Mouse (Mus musculus) cortical plate, adult 2 months (tissue): ENCODE results near the gene Ano6. TPM values are rescaled to one million over a fixed set of nuclear protein-coding genes. Genes with fewer than 3 reads are reported as not detected.

Experiments
- H3K27ac ChIP-seq: fragments of 200-500 bp; 2 replicates; pipeline ENCODE4 v1.5.1; 2012; ENCODE audit warnings: low read length, control low read depth, inconsistent platforms; ENCODE audit not compliant: insufficient read depth
- H3K4me1 ChIP-seq: fragments of 200-500 bp; 2 replicates; pipeline ENCODE4 v1.6.1; 2011; ENCODE audit warnings: low read length; ENCODE audit not compliant: control insufficient read depth, insufficient read depth
- H3K4me3 ChIP-seq: fragments of 200-500 bp; 2 replicates; pipeline ENCODE4 v1.5.1; 2011; ENCODE audit warnings: mild to moderate bottlenecking, low read length, control low read depth; ENCODE audit not compliant: insufficient read depth
- CTCF ChIP-seq: fragments of 200-500 bp; IDR thresholded peaks from 2 replicates; pipeline ENCODE4 v1.5.1; 2011; ENCODE audit warnings: mild to moderate bottlenecking, control low read depth, low read length; ENCODE audit not compliant: insufficient read depth; ENCODE audit errors: extremely low read depth
- POLR2A ChIP-seq: fragments of 200-500 bp; IDR thresholded peaks from 2 replicates; pipeline ENCODE4 v1.6.1; 2011; ENCODE audit warnings: mild to moderate bottlenecking, low read length, control low read depth; ENCODE audit not compliant: insufficient read depth; ENCODE audit errors: extremely low read depth
- polyA plus RNA-seq: library from polyadenylated mRNA; depleted of rRNA; stranded (reverse); fragments of >200 nt; gene quantifications from 2 replicates; pipeline ENCODE4 v1.2.3, GENCODE M21; 2012

Ano6 gene
- polyA plus RNA-seq, 1 experiment = 16.7 TPM

DNA sequence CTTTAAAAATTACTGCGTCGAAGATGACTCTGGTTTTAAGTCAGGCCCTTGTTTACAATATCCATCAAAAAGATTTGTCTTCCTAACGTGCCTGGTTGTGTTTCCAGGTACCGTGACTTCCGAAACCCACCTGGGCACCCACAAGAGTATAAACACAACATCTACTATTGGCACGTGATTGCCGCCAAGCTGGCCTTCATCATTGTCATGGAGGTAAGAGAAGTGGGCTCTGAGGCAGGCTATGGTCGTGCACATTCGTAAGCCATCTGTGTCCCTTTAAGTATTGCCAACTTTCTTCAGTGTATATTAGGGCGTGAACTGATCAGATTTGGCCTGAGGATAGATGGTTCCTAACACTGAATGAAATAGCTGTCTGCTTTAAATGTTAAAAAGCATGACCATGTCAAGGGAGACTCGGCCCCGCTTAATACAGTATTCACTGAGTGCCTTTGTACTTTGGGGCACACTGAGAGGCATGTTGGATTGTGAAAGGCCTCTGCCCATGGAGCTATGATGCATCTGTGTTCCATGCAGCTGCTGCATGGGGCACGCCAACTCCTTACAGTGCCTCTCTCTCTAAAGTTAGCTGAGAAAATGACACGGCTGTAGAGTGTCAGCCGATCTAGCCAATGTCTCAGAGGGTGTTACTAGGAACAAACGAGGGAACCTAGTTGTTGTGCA is 177.0 kb downstream of the Ano6 start:
- TF ChIP-seq POLR2A (no peak), CTCF (no peak)
- H3K4me3 ChIP-seq = no peak overlapping the region
- H3K27ac ChIP-seq = no peak overlapping the region
- H3K4me1 ChIP-seq = no peaks in the 10 kb centered on the region

DNA sequence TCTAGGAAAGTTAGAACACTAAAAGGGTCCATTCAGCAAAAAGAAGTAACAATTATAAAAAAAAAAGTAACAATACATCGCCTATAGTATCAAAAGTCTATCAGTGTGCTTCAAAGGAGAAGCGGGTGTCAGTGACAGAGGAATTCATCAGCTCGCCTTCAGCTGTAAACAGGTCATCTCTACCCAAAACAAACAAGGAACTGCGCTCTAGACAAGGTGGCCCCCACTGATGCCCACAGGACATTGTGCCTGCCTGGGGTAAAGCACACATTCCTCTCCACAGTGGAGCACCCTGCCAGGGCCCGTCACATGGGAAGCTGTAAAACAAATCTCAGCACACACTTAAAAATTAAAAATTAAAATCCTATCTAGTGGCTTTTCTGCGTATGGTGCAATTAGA is 179.0 kb downstream of the Ano6 start:
- TF ChIP-seq CTCF = no peak
- no peak for TF ChIP-seq POLR2A
- Histone ChIP-seq H3K27ac (no peak overlapping the region), H3K4me1 (no peaks in the 10 kb centered on the region), H3K4me3 (no peak overlapping the region)

DNA sequence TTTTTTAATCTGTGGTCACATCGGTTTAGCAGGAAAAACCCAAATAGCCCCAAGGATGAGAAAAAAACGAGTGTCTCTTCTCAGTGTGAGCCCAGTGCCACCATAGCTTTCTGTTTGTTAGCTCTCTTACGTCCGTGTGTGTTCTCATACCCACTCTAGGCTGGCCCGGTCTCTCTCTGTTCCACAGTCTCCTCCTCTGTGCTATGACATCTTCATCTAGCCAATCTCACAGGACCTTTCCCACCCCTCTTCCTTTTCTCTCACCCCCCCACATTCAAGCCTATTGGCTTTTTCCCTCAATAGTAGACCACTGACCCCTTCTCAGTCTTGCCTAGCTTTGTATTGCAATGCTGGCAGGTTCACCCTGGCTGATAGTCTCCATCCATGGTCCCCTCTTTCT is 179.5 kb downstream of the Ano6 start:
- H3K27ac ChIP-seq = no peak overlapping the region
- H3K4me1 ChIP-seq = no peaks in the 10 kb centered on the region
- H3K4me3 ChIP-seq = no peak overlapping the region
- TF ChIP-seq CTCF = no peak
- no peak for TF ChIP-seq POLR2A

DNA sequence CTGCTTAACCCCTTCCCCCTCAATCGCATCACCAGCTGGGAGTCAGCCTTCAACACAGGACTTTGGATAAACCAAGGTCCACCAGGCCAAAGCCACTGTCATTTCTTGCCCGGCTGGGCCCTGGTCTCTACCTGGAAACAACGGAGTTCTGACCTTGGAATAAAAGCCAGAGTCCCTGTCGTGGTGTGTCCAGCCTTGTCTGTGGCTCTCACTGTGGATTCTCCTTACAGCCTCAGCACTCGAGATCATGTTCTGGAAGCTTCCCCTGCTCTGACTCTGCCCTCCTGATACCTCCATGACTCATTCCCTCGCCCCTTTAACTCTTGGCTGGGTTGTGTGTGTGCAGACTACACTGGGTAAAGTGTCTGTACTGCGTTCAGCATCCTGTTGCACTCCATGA is 180.0 kb downstream of the Ano6 start:
- Histone ChIP-seq H3K27ac (no peak overlapping the region), H3K4me1 (no peaks in the 10 kb centered on the region), H3K4me3 (no peak overlapping the region)
- TF ChIP-seq CTCF = no peak

DNA sequence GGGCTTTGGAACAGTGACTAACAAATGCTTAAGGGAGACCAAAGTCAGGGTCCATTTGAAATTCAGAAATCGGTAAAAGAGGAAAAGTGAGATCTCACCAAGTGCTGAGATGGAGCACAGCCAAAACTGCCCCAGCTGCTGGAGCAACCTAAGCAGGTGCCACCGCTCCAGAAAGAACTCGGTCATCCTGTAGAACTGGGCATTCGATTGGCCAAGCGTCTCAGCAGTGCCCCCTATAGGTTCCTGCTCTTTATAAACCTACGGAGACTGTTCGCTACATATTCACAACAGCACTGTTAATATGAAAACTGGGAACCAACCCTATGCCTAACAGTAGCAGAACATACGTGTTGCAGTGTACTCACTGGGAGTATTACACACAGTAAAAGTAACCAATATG is 180.7 kb downstream of the Ano6 start:
- H3K27ac ChIP-seq = no peak overlapping the region
- TF ChIP-seq POLR2A (no peak), CTCF (0 out of 2 replicates have a peak, but pooled peaks have one; percentile 13)
- no peaks in the 10 kb centered on the region for H3K4me1 ChIP-seq
- no peak overlapping the region for H3K4me3 ChIP-seq

DNA sequence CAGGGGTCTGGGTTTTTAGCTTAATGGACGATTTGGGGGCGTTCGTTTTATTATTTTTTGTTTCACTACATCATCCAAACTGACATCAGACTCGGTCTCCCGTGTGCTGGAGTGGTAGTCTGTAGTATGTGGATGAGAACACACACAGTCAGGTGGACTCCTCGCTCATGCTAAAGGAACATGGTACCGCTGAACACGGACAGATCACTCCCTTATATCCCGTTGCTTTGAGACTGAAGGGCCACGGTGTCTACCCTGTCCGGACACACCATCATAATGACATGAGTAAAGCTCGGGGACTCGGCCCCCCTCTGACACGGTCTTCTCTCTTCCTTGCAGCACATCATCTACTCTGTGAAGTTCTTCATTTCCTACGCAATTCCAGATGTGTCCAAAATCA is 181.5 kb downstream of the Ano6 start:
- TF ChIP-seq POLR2A (no peak), CTCF (no peak)
- no peaks in the 10 kb centered on the region for H3K4me1 ChIP-seq
- no peak overlapping the region for H3K27ac ChIP-seq
- no peak overlapping the region for H3K4me3 ChIP-seq

DNA sequence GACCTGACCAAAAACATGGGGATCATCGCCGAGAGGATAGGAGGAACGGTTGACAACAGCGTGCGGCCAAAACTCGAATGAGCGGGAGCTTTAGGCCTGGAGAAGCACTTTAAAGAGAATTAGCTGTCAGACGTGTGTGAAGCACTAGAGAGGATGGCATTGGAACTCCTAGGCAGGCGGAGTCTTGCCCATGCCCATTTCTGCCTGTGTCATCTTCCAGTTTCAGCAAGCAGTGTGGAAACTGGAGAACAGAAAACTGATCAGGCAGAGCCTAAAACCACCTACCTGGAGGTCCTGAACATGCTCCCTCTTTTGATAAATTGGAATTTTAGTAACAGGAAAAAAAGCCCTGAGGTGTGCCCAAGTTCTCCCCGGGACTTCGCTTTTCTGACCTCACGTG is 182.0 kb downstream of the Ano6 start:
- Histone ChIP-seq H3K4me1 (no peaks in the 10 kb centered on the region), H3K4me3 (no peak overlapping the region), H3K27ac (no peak overlapping the region)
- TF ChIP-seq POLR2A (no peak), CTCF (no peak)

DNA sequence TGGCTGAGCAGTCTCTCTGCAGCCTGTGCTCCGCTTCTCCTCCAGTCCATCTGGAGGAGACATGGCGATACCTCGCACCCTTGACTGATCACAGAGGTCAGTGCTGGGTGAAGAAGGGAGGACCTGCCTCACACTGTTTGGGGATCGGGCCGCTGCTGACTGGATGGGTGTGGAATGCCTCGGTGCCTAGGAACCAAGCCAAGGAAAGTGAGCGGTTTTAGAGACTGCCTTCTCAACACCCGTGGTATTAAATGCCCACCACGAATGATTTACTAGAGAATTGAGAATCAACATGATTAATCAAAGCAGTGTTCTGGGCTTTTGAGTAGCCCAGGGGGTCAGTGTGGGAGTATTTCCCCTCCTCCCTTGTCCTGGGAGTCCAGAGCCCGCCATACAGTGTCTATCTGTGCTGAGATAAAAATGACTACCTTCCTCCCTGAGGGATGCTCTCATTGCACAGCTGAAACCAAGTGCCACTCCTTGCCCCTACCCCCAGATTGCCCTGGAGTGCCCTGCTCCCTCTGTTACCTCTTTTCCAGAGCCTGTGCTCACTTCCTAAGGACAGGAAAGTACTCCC is 183.5 kb downstream of the Ano6 start:
- TF ChIP-seq POLR2A (no peak), CTCF (no peak)
- Histone ChIP-seq H3K4me1 (no peaks in the 10 kb centered on the region), H3K27ac (no peak overlapping the region), H3K4me3 (no peak overlapping the region)

DNA sequence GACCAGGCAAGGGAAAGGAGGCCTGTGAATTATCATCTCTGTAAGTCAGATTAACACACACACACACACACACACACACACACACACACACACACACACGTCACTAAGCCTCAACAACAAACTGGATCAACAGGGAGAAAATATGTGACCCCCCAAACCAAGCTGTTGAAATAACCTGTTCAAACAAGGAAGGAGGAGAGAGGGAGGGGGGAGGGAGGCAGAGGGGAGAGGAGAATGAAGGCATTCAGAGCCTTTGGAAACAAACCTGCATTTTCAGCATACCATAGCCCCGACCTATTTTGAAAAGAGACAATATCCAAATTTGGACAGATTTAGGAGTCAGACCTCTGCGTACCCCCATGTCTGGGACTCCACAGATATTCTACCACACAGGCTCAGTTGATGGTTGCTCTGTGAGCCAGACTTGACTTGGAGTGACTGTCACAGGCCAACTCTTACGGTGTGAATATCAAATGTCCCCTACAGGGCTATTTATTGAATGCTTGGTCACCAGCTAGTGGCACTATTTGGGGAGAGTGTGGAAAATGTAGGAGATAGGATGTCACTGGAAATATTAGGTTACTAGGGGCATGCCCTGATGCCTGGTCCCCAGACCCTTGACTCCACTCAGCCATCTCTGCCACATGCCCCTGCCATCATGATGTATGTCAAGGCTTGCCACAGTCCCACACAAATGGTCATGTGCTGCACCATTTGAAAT is 185.7 kb downstream of the Ano6 start:
- TF ChIP-seq CTCF (no peak), POLR2A (no peak)
- no peak overlapping the region for H3K27ac ChIP-seq
- no peaks in the 10 kb centered on the region for H3K4me1 ChIP-seq
- no peak overlapping the region for H3K4me3 ChIP-seq
